Mouse (Mus musculus) bone marrow macrophage, adult 2 months (primary cell): ENCODE measurements at regions not wholly inside any gene's neighbourhood (a gene's known extent, or its start where the extent isn't known, plus 50 kb on each side); places are given as distances from the start of the nearest gene placed in this dataset.

Source experiments
- H3K27ac ChIP-seq: 2 replicates; pipeline ENCODE4 v1.5.1; 2012; ENCODE audit warnings: low read depth, low read length; ENCODE audit not compliant: insufficient read depth
- H3K4me1 ChIP-seq: 2 replicates; pipeline ENCODE4 v1.6.1; 2012; ENCODE audit warnings: low read length; ENCODE audit not compliant: control insufficient read depth, insufficient read depth
- H3K4me3 ChIP-seq: 2 replicates; pipeline ENCODE4 v1.5.1; 2012; ENCODE audit warnings: mild to moderate bottlenecking, low read length, moderate library complexity; ENCODE audit not compliant: insufficient read depth
- CTCF ChIP-seq: IDR thresholded peaks from 2 replicates; pipeline ENCODE4 v1.5.1; 2012; ENCODE audit warnings: low read depth, mild to moderate bottlenecking, low read length, moderate library complexity
- POLR2A ChIP-seq: IDR thresholded peaks from 2 replicates; pipeline ENCODE4 v1.6.1; 2012; ENCODE audit warnings: mild to moderate bottlenecking, low read depth, low read length, borderline replicate concordance

DNA sequence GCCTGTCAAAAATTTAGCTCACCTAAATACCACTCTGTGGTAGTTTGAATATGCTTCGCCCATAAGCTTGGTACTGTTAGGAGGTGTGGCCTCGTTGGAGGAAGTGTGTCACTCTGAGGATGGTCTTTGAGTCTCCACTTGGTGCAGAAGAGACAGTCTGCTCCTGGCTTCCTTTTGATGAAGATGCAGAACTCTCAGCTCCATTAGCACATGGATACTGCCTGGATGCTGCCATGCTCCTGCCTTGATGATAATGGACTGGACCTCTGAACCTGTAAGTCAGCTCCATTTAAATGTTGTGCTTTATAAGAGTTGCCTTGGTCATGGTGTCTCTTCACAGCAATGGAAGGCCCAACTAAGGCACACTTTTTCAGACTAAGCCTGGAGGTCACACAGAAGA is 56.9 kb upstream of the Pik3r1 start:
- Histone ChIP-seq H3K4me3 (no peak overlapping the region), H3K4me1 (no peaks in the 10 kb centered on the region), H3K27ac (no peak overlapping the region)
- TF ChIP-seq POLR2A (no peak), CTCF (no peak)

- no peak overlapping the region for H3K27ac ChIP-seq
- H3K4me3 ChIP-seq, result no peak overlapping the region
- no peaks in the 10 kb centered on the region for H3K4me1 ChIP-seq
- TF ChIP-seq CTCF (no peak), POLR2A (no peak)
Measured at GRCm38 (mm10) chr13:101831872-101832629, 64.0 kb upstream of the Pik3r1 start.

GRCm38 (mm10) chr13:101834546-101834945 is 66.5 kb upstream of the Pik3r1 start:
- H3K4me3 ChIP-seq, result no peak overlapping the region
- no peaks in the 10 kb centered on the region for H3K4me1 ChIP-seq
- no peak overlapping the region for H3K27ac ChIP-seq
- TF ChIP-seq CTCF (no peak), POLR2A (no peak)

DNA sequence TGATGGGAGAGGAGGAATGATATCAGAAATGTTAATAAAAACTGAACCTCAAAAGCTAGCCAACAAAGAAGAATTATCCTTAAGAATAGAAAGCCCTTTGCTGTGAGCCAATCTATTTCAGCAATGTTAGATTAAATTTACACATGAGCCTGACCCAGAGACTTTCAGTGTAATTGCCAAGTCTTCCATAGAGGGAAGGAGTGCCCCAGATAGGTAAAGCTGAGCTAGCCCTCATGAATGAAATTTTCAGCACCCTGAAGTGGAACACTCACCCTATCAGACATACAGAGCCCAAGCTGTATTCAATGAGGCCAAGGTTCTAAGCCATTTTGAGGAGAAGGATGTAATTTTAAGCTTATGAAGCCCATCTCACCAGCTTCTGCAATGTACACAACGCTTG is 69.0 kb upstream of the Pik3r1 start:
- TF ChIP-seq POLR2A, result no peak

DNA sequence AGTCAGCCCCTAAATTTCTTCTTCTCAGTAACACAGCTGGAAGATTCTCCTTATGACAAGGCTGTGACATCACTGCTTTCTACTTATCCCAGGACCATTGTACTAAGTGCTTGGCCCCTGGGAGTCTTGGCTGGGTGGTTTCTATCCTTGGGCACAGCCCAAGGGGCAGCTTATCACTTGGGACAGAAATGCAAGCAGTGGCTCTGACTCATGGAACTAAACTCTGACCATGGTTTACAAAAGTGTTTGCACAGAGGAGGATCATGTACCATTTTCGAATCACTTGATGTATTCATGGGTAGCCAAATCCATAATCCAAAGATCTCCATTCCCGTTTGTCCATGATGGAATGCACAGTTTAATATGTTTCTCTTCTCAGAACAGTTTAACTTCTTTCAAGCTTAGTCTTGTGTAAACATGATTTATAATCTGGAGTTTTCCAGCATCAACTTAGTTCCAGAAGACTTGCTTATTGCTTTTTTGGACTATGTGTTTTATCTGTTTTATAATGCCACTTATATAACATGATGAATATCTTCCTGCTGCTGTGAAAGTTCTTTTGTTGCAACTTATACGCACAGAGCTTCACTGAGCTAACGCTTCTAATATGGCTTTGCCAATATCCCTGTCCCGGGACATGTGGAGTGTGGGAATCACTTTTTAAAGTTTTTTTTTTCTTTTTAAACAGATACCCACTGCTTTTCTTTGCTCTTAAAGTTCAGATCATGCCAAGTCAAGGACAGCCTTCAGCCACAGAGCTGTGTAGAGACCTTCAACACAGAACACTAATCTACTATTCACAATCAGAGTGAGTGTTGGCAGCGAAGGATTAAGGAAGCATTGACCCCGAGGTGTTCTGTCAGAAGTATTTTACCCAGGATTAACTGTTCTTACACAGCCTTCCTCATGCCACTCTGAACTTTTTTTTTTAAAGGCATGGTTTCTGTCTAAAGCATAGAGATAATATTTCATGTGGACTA is 76.7 kb upstream of the Pik3r1 start:
- Histone ChIP-seq H3K4me1 (peaks cover 9% of the 10 kb centered on the region), H3K4me3 (no peak overlapping the region), H3K27ac (no peak overlapping the region)
- no peak for TF ChIP-seq POLR2A
- no peak for TF ChIP-seq CTCF

More for the DNA sequence above, 69.0 kb upstream of the Pik3r1 start:
- Histone ChIP-seq H3K4me3 (no peak overlapping the region), H3K27ac (no peak overlapping the region), H3K4me1 (0 out of 2 replicates have a peak, but pooled peaks cover 3% of the 10 kb centered on the region)

GRCm38 (mm10) chr13:101846016-101846415 is 78.0 kb upstream of the Pik3r1 start:
- Histone ChIP-seq H3K4me1 (peaks cover 12% of the 10 kb centered on the region), H3K27ac (no peak overlapping the region), H3K4me3 (no peak overlapping the region)
- TF ChIP-seq POLR2A, result no peak
- no peak for TF ChIP-seq CTCF

DNA sequence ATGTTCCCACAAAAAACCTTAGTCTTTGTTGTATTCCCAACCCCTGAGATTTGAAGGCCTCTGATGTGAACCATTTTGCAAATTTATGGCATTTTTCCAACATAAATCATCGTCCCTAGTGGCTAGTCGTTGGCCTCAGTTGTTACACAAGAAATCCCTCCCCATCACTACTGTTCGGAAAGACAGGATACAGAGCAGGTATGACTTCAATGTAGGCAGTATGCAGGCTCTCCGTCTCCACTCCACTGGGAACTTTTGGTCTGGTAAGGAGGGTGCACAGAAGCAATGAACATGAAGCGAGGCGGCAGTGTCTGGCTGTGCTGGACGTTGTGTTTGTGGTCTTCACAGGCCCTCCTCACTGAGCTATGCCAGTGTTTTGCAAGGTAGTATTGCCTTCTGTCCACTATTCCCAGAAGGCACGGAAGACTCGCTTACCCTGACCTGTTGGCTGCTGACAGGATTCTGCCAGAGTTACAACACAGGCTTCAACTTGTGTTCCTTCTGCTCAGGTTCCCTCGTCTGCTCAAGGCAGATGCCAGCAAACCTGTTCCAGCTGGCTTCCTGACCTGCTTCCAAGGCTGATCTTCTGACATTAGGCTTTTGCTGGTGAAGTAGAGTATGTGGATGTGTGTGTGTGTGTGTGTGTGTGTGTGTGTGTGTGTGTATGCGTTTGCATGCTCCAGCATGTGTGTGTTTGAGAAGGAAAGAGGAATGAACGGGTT is 80.0 kb upstream of the Pik3r1 start:
- H3K27ac ChIP-seq, result no peak overlapping the region
- no peak overlapping the region for H3K4me3 ChIP-seq
- peaks cover 7% of the 10 kb centered on the region for H3K4me1 ChIP-seq
- TF ChIP-seq CTCF, result no peak
- no peak for TF ChIP-seq POLR2A

DNA sequence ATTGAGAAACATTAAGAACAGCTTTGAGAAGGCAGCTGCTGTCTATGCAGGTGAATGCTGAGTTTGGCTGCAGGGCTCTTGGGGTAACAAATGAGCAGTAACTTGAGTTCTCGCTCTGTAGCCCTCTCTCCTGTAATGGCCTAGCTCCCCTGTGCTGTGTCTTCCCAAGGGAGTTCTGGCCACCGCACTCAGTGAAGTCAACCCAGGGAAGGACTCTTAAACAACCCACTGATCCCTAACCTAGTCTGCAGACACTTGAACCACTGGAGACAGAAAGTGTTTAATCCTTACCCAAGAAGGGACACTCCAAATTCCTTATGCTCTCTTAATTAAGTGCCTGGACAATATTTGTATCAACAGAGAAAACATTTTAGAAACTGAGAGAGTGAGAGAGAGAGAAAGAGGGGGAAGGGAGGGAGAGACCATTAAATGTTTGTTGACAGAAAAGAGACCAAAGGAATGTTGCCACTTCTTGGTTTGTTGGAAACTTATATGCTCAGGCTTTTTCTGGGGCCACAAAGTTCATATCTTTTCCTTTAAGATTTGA is 80.7 kb upstream of the Pik3r1 start:
- Histone ChIP-seq H3K4me1 (peaks cover 7% of the 10 kb centered on the region), H3K4me3 (no peak overlapping the region), H3K27ac (no peak overlapping the region)
- no peak for TF ChIP-seq POLR2A
- TF ChIP-seq CTCF, result no peak

GRCm38 (mm10) chr13:101849416-101849815 is 81.4 kb upstream of the Pik3r1 start:
- TF ChIP-seq POLR2A, result no peak
- no peak for TF ChIP-seq CTCF
- Histone ChIP-seq H3K4me1 (peaks cover 5% of the 10 kb centered on the region), H3K27ac (no peak overlapping the region), H3K4me3 (no peak overlapping the region)
